Mouse (Mus musculus) spleen, adult 12 weeks (tissue): ENCODE measurements around the gene Rec8.
A peak's percentile ranks its signal among the peaks of the same experiment; 100 is the strongest.

Experiments
- DNase-seq: peaks from one replicate; pipeline ENCODE4 v3.0.0; 2022; ENCODE audit warnings: low spot score

Gene Rec8

DNA sequence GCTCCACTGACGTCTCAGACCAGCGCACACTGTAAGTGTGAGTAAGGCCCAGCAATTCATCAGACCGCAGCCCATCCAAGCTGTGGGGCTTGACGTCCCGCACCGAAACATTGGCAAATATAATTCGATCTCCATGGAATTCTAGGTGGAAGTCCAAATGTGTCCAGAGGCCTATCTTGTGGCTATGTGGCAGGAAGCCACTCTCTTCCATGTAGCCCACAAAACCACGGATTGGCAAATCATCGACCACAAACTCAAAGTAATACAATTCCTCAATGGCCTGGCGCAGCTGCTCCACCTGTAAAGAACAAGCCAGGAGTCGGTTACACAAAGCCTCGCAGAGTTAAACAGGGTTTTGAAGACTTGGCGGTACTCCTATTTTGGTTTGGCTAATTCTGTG, 23.5 kb downstream of the Rec8 start:
- DNase-seq = no peak

GRCm38 (mm10) chr14:55642679-55643059, 24.8 kb downstream of the Rec8 start:
- DNase-seq = no peak

GRCm38 (mm10) chr14:55643060-55643907, 25.4 kb downstream of the Rec8 start, which contains the start of gene Tm9sf1:
Gene Tm9sf1 (minus strand): TSS chr14:55643806.
- DNase-seq = peak; percentile 88

- no peak for DNase-seq
These were observed 26.5 kb downstream of the Rec8 start for GRCm38 (mm10) chr14:55644261-55644888.

DNA sequence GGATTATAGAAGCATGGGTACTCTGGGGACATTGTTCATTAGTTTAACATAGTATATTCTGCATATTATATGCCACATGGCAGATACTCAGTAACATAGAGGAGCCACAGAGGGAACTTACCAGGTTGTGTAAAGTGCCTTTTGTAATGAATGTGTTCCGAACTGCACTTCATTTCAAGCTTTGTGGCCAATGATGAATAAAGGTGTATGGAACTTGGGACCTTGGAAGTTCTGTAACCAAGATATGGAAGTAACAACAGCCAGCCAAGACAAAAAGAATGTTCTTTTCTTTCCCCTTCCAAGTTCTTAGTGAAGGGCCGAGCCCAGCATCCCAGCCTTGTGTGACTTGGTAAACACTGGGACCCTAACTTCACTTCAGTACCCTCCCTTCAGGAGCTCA, 32.0 kb downstream of the Rec8 start, which contains the start of gene Tssk4:
TSS of gene Tssk4 (plus strand) at position 301 of the 400 bp plus-strand sequence.
- no peak for DNase-seq

- DNase-seq = no peak
These were observed 33.7 kb downstream of the Rec8 start for GRCm38 (mm10) chr14:55651528-55651927.

GRCm38 (mm10) chr14:55656935-55657334, 39.1 kb downstream of the Rec8 start:
- no peak for DNase-seq

DNA sequence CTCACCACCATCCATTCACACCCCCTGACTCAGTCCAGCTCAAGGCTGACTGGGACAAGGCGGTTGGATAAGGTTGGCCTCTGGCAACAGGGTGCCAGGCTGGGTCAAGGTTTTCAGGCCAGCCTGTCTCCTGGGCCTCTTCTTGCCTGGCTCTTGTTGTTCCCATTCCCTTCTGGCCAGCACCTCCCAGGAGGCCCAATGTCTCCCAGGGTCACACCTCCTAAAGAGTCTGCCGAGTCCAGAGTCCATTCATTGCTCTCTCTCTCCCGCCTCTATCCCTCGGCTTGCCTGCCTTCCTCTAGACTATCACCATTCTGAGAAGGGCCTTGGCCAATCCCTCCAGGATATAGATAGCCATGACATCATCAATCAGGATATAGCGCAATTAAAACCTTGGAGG, 40.2 kb downstream of the Rec8 start:
- no peak for DNase-seq

DNA sequence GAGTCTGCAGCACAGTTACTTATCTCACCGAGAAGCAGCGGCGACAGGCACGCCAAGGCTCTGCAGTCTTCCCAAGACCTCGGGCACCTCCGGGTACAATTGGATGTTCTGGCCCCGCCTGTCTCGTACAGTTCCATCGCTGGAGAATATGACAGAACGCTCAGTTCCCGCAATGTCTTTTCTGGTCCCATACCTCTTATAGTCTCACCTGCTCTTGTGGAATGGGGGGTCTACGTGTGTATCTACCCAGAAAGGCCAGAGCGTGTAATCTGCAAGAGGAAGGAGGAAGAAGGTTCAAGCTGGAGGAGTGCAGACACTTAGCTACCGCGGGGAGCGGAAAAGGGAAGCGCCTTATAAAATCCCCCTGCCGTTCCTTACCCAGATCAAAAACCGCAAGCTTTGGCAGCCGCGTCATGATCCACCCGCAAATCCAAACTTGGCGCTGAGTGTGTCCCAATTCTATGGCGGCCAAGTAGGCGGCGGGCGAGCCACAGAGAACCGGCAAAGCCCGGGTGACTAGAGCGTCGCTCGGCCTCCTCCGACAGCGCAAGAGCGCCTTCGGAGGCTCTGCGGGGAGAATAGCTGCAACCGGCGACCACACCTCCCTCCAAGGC, 42.2 kb downstream of the Rec8 start, which contains the start of gene Mdp1:
TSS of gene Mdp1 (minus strand) at position 549 of the 614 bp plus-strand sequence.
- DNase-seq = peak; percentile 71

- DNase-seq = no peak
These were observed 42.8 kb downstream of the Rec8 start for GRCm38 (mm10) chr14:55660636-55661035.

- DNase-seq = no peak
These were observed 53.6 kb downstream of the Rec8 start for GRCm38 (mm10) chr14:55671486-55671832.

GRCm38 (mm10) chr14:55671833-55672740, 54.2 kb downstream of the Rec8 start, which contains the start of the genes Gmpr2 and Nedd8:
Gene Gmpr2 (plus strand): TSS chr14:55671941.
Gene Nedd8 (minus strand): TSS chr14:55672124.
- DNase-seq = peak; percentile 85

DNA sequence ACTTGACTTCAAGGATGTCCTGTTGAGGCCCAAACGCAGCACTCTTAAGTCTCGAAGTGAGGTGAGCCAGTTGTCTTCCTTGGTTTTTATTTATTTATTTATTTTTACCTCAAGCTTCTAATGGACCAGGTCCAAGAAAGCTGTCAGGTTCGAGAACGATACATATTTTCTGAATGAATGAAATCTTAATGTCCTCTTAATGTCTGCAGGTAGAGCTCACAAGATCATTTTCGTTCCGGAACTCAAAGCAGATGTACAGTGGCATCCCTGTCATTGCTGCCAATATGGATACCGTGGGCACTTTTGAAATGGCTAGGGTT, 54.9 kb downstream of the Rec8 start:
- no peak for DNase-seq
